Comparison of ENCODE assay signal across 12 mouse cellular contexts in the genomic region with DNA sequence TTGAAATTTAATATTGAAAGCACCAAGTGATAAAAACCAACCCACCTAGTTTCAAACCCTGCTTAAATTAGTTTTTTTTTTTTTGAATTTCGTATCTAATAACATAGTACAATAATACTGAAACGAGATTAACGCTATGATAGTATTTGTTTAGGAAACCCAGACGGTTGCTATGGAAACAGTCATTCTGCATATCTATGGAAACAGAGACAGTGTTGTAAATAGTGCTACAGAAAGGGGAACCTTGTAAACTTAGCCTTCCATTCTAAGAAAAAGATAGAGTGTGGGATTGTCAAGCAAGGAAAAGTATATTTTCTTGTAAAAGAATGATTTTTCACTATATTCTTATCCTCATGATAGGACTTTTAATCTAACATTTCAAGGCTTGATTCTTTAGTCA.
DNase-seq lines count a peak whose midpoint lies in the region; ATAC-seq lines count a peak whose summit lies in the region.
"Had no signal": no experiment of that assay in that cellular context is flagged by ENCODE, and none has a peak within 500 bp of the region (broad histone marks: within the 10 kb centered on the region; RNA-seq: fewer than 3 reads in every experiment).

No protein-coding gene starts in this region.

- H3K9me3 ChIP-seq in hindbrain, embryonic 15.5 days = no peaks in the 10 kb centered on the region
- H3K9me3 ChIP-seq in hindbrain, embryonic 10.5 days = no peaks in the 10 kb centered on the region
- H3K9me3 ChIP-seq in hindbrain, embryonic 16.5 days (ENCODE audit: control insufficient read depth, low read length) = no peaks in the 10 kb centered on the region
- H3K9me3 ChIP-seq: limb, embryonic 12.5 days had no signal

- no peaks in the 10 kb centered on the region for H3K36me3 ChIP-seq in hindbrain, embryonic 15.5 days
- H3K36me3 ChIP-seq in hindbrain, embryonic 10.5 days = no peaks in the 10 kb centered on the region
- H3K36me3 ChIP-seq in hindbrain, embryonic 16.5 days (ENCODE audit: control insufficient read depth, insufficient read depth, low read length) = no peaks in the 10 kb centered on the region
- H3K36me3 ChIP-seq: limb, embryonic 12.5 days had no signal

- no peak overlapping the region for H3K27ac ChIP-seq in hindbrain, embryonic 15.5 days (replicated peaks)
- no peak overlapping the region for H3K27ac ChIP-seq in hindbrain, embryonic 10.5 days
- H3K27ac ChIP-seq in hindbrain, embryonic 16.5 days (ENCODE audit: low read depth, low read length) = no peak overlapping the region
- H3K27ac ChIP-seq: limb, embryonic 12.5 days had no signal

- WGBS in hindbrain, embryonic 15.5 days = 31% methylated on average over 4 of the region's 4 CpGs
- WGBS in hindbrain, embryonic 10.5 days = 51% methylated on average over 4 of the region's 4 CpGs
- 29% methylated on average over 4 of the region's 4 CpGs for WGBS in hindbrain, embryonic 16.5 days

- ATAC-seq in hindbrain, embryonic 15.5 days (ENCODE audit: low FRiP score, low read depth) = peak; percentile 61; the same call in 1 of the 2 replicates
- ATAC-seq in hindbrain, embryonic 16.5 days = peak; percentile 75

- no peak for DNase-seq in hindbrain, embryonic 10.5 days (ENCODE audit: low spot score)
- peak; percentile 21 to 56 for DNase-seq in B cell, adult 2 months
- DNase-seq in R1 (ENCODE audit: low read depth, low spot score) = peak; percentile 44
- no peak for DNase-seq in cerebellum, postnatal 4 days (ENCODE audit: low spot score in 2 of 2)
- DNase-seq in ovary, postnatal 14 days (ENCODE audit: low spot score) = no peak
- no peak for DNase-seq in testis, postnatal 14 days (ENCODE audit: low spot score)
- DNase-seq: kidney, postnatal 14 days; right cerebral cortex, postnatal 4 days; thymus, postnatal 36 days had no signal

- no peaks in the 10 kb centered on the region for H3K27me3 ChIP-seq in hindbrain, embryonic 15.5 days
- H3K27me3 ChIP-seq in hindbrain, embryonic 10.5 days (ENCODE audit: insufficient read depth, poor library complexity, severe bottlenecking) = no peaks in the 10 kb centered on the region
- H3K27me3 ChIP-seq in hindbrain, embryonic 16.5 days (replicated peaks; ENCODE audit: control insufficient read depth, insufficient read depth, low read length) = no peaks in the 10 kb centered on the region
- H3K27me3 ChIP-seq: limb, embryonic 12.5 days had no signal

- no peaks in the 10 kb centered on the region for H3K4me1 ChIP-seq in hindbrain, embryonic 15.5 days (replicated peaks)
- H3K4me1 ChIP-seq in hindbrain, embryonic 10.5 days (replicated peaks) = no peaks in the 10 kb centered on the region
- H3K4me1 ChIP-seq in hindbrain, embryonic 16.5 days (ENCODE audit: control insufficient read depth, insufficient read depth, low read depth, low read length) = peaks cover 2% of the 10 kb centered on the region; the same call in 1 of the 2 replicates
- H3K4me1 ChIP-seq: limb, embryonic 12.5 days had no signal

- no peak overlapping the region for H3K9ac ChIP-seq in hindbrain, embryonic 15.5 days
- H3K9ac ChIP-seq in hindbrain, embryonic 16.5 days (ENCODE audit: low read depth, low read length) = no peak overlapping the region
- H3K9ac ChIP-seq: limb, embryonic 12.5 days had no signal

- H3K4me2 ChIP-seq in hindbrain, embryonic 15.5 days = no peak overlapping the region
- H3K4me2 ChIP-seq in hindbrain, embryonic 16.5 days (ENCODE audit: low read length) = no peak overlapping the region
- H3K4me2 ChIP-seq: limb, embryonic 12.5 days had no signal

- H3K4me3 ChIP-seq in hindbrain, embryonic 15.5 days = no peak overlapping the region
- no peak overlapping the region for H3K4me3 ChIP-seq in hindbrain, embryonic 10.5 days
- no peak overlapping the region for H3K4me3 ChIP-seq in hindbrain, embryonic 16.5 days (ENCODE audit: low read length)
- H3K4me3 ChIP-seq: limb, embryonic 12.5 days had no signal

Comparison
In these comparisons a context has a peak if more than half of its experiments do, and no peak if none do; other contexts are left out.
1. DNase-seq: peak in B cell, adult 2 months (2 of 2) and R1 (single experiment); none in hindbrain, embryonic 10.5 days (single experiment), cerebellum, postnatal 4 days (0 of 2), ovary, postnatal 14 days (single experiment) and testis, postnatal 14 days (single experiment).